Mouse (Mus musculus) liver, embryonic 14.5 days (tissue): ENCODE results near the gene Smad3.

Experiments
- CTCF ChIP-seq: IDR thresholded peaks from 2 replicates; pipeline ENCODE4 v1.5.1; 2016; ENCODE audit warnings: antibody characterized with exemption, low read depth, control low read depth
- EP300 ChIP-seq: IDR thresholded peaks from 2 replicates; pipeline ENCODE4 v1.6.1; 2016; ENCODE audit warnings: antibody characterized with exemption, low read depth

DNA sequence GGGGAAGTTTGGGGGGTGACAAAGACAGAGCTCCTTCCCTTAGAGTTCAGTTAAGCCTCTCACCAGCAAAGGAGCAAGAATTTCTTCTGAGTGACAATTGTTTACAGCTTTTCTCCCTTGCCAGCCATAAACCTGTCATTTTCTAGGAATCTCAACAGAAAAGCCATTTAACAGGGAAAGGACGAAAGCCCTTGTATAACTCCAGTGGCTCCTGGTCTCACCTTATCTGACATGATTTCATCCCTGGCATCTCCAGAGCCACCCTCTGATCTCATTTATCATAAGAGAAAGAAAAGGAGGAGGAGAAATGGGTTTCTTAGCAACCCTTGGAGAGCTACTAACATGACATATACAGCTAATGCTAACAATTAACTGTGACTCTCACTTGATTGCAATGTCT is 33.9 kb upstream of the Smad3 start:
- TF ChIP-seq CTCF = no peak
- no peak for TF ChIP-seq EP300
